Mouse (Mus musculus) ES-E14 (cell line): ENCODE results near the gene Ptprn2.

Source experiments
- MAFK ChIP-seq: IDR thresholded peaks from 2 replicates; pipeline ENCODE4 v1.6.1; 2014; ENCODE audit warnings: mild to moderate bottlenecking, low read depth, low read length, inconsistent platforms; ENCODE audit not compliant: insufficient read depth
- ZNF384 ChIP-seq: IDR thresholded peaks from 2 replicates; pipeline ENCODE4 v1.6.1; 2012; ENCODE audit warnings: low read depth, low read length, inconsistent platforms

DNA sequence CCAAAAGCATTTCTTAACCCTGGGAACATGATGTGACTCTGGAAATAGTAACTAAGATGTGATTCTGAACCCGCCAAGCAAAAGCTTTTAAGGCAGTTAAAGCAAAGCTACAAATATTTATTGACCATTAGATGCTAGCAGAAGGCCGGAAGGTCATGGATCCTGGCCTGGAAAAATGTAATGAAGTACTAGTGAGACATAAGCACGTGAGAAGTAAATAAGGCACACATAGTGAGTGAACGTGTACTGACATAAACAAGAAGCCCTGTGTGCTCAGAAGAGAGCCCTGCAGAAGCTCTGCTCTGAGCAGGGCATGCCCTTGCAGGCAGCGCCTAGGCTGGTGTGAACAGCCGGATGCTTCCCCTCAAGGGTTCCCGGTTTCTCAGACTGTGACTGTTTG is 557.2 kb downstream of the Ptprn2 start:
- TF ChIP-seq ZNF384, result no peak
- no peak for TF ChIP-seq MAFK
